Mouse (Mus musculus) stomach, embryonic 14.5 days (tissue): ENCODE results near the gene Mical3. TPM values are rescaled to one million over a fixed set of nuclear protein-coding genes. Genes with fewer than 3 reads are reported as not detected.

Source experiments
- polyA plus RNA-seq: library from polyadenylated mRNA; unstranded; fragments of >200 nt; fragmentation: Nextera tagmentation; extraction: Ambion mirVana; gene quantifications from 2 replicates; pipeline ENCODE4 v1.2.1, GENCODE M21; 2014

Gene Mical3
- polyA plus RNA-seq, 1 experiment from 2014 or later: 24.8 TPM

Other genes starting within 250 kb of the Mical3 start
- 21.1 and 23.8 TPM in 2 replicates for gene Bid, start 214.1 kb downstream of the Mical3 start, polyA plus RNA-seq
- gene Pex26, start 52.7 kb upstream of the Mical3 start, polyA plus RNA-seq: 12.5 and 14.1 TPM in 2 replicates
- gene Tuba8, start 79.7 kb upstream of the Mical3 start, polyA plus RNA-seq: 0.10 and 0.21 TPM in 2 replicates
- 2.8 and 3.5 TPM in 2 replicates for gene Usp18, start 114.9 kb upstream of the Mical3 start, polyA plus RNA-seq
- gene Slc6a13, start 169.2 kb upstream of the Mical3 start, polyA plus RNA-seq: 0.55 and 1.9 TPM in 2 replicates
- gene Slc6a12, start 212.1 kb upstream of the Mical3 start, polyA plus RNA-seq: not detected in 2 replicates